Mouse (Mus musculus) kidney, adult 10 weeks (tissue): ENCODE data around the gene Serpinb2. TPM values are rescaled to one million over a fixed set of nuclear protein-coding genes. Genes with fewer than 3 reads are reported as not detected.

ENCODE experiments used
- polyA plus RNA-seq: library from polyadenylated mRNA; stranded (reverse); fragments of 350-450 nt; fragmentation: Illumina TruSeq; extraction: RNeasy Lipid Tissue Mini Kit (QIAGEN cat#74804); gene quantifications from one replicate; pipeline ENCODE4 v1.2.3, GENCODE M21; 2014; ENCODE audit warnings: low read depth, low replicate concordance

Serpinb2 gene
- polyA plus RNA-seq = not detected

DNA sequence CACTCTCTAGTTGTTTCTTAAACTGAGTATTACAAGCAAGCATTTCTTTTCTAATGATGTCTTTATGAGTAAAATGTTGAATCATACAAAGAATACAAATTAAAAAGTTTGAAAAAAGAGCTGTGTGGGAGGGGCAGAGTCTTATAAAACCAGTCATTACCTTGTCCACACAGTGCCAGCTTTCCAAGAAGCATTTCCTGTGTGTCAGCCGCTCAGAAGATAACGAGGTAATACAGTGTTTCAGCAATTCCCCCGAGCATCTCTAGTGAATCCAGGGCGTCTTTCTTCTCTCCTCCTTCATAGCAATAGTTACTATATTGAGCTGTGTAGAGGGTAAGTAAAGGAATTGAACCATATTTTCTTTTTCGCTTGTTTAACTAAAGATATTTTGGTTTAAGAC lies at the start of gene Serpinb2:
Gene Serpinb2 (plus strand): TSS at position 172 of the 400 bp plus-strand sequence.

Other genes starting within 250 kb of the Serpinb2 start
- not detected for gene Serpinb3b, start 233.1 kb upstream of the Serpinb2 start, polyA plus RNA-seq
- gene Serpinb3c, start 233.1 kb upstream of the Serpinb2 start, polyA plus RNA-seq = not detected
- gene Serpinb11, start 150.2 kb upstream of the Serpinb2 start, polyA plus RNA-seq = not detected
- not detected for gene Serpinb7, start 111.8 kb upstream of the Serpinb2 start, polyA plus RNA-seq
- 19.4 TPM for gene Serpinb8, start 78.6 kb downstream of the Serpinb2 start, polyA plus RNA-seq